Mouse (Mus musculus) layer of hippocampus, adult 2 months (tissue): Measurements from ENCODE around the gene Rims4. TPM values are rescaled to one million over a fixed set of nuclear protein-coding genes. Genes with fewer than 3 reads are reported as not detected.
A peak's percentile ranks its signal among the peaks of the same experiment; 100 is the strongest.

Experiments
- DNase-seq, 2 experiments: peaks; one replicate each; pipeline ENCODE4 v3.0.0; 2022; ENCODE audit warnings: low spot score in 2 of 2
- H3K27ac ChIP-seq: fragments of 200-600 bp; 2 replicates; pipeline ENCODE4 v1.8.1; 2022
- H3K4me3 ChIP-seq: fragments of 200-600 bp; 2 replicates; pipeline ENCODE4 v1.8.1; 2022; ENCODE audit warnings: mild to moderate bottlenecking
- CTCF ChIP-seq: fragments of 200-600 bp; conservative IDR thresholded peaks from 2 replicates; pipeline ENCODE4 v1.8.1; 2022; ENCODE audit warnings: antibody characterized with exemption, mild to moderate bottlenecking, moderate library complexity
- total RNA-seq, 2 experiments: library from RNA; stranded (reverse); gene quantifications; 2 replicates each; pipeline ENCODE4 v1.2.3; 2021

The Rims4 gene
- total RNA-seq, 2 experiments from 2014 or later, result 37.0 to 39.9 TPM

- no peak overlapping the region for H3K27ac ChIP-seq
- no peak for TF ChIP-seq CTCF
- H3K4me3 ChIP-seq, result no peak overlapping the region
- DNase-seq, result peak; percentile 26
These were observed 43.0 kb downstream of the Rims4 start for GRCm38 (mm10) chr2:163875484-163875883.

DNA sequence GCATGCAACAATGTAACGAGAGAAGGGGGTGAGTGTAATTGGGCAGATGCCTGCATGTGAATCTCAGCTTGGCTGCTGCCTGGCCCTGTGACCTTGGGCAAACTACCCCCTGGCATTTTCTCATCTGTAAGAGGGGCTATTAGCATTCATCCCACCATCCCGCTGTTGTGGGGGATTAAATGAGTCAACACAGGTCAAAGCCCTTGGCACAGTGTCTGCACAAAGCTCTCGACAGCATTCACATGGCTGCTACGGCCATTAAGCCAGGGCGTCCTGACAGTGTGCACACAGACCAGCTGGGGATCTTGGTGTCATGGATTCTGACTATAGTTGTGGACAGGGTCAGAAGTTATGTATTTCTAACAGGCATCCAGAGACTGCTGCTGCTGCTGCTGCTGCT lies 43.6 kb downstream of the Rims4 start:
- Histone ChIP-seq H3K4me3 (no peak overlapping the region), H3K27ac (no peak overlapping the region)
- DNase-seq, result no peak
- no peak for TF ChIP-seq CTCF

DNA sequence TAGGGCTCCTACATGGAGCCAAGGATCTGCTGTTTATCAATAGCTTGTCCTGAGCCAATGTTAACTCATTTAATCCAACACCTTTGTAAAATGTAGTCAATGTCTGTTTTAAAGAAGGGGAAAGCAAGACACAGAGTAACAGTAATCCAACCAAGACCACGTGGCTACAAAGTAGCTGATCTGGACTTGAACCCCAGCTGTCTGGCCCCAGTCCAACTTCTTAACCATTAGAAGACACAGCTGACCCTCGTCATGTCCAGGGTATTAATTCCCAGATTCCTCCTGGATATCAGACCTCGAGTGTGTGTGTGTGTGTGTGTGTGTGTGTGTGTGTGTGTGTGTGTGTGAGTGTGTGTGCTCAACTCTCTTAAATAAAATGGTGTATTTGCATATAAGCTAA lies 46.6 kb downstream of the Rims4 start:
- DNase-seq, result no peak
- no peak overlapping the region for H3K27ac ChIP-seq
- TF ChIP-seq CTCF, result no peak
- no peak overlapping the region for H3K4me3 ChIP-seq

DNA sequence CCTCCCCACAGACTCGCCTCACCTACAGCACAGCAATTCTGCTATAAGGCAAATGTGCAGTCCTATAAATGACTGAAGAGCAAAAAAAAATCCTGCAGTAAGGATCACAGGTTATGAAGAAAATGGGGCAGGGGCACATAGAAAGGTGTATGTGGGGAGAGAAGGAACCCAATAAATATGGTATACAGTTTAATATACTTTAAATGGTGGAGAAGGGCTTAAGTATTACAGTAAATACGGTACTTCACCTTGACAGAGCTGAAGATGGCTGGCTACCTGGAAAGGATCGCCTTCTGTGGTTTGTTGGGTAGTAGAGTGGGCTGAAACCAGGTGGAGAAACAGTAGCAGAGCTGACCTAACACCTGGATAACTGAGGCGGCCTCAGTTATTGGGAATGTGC lies 47.2 kb downstream of the Rims4 start:
- no peak for DNase-seq
- Histone ChIP-seq H3K27ac (no peak overlapping the region), H3K4me3 (no peak overlapping the region)
- TF ChIP-seq CTCF, result no peak

GRCm38 (mm10) chr2:163869783-163870182 lies 48.7 kb downstream of the Rims4 start:
- DNase-seq, result peak; percentile 34 to 46
- no peak overlapping the region for H3K4me3 ChIP-seq
- no peak for TF ChIP-seq CTCF
- H3K27ac ChIP-seq, result no peak overlapping the region

GRCm38 (mm10) chr2:163866061-163866460 lies 52.4 kb downstream of the Rims4 start:
- Histone ChIP-seq H3K4me3 (no peak overlapping the region), H3K27ac (no peak overlapping the region)
- TF ChIP-seq CTCF, result no peak
- no peak for DNase-seq

DNA sequence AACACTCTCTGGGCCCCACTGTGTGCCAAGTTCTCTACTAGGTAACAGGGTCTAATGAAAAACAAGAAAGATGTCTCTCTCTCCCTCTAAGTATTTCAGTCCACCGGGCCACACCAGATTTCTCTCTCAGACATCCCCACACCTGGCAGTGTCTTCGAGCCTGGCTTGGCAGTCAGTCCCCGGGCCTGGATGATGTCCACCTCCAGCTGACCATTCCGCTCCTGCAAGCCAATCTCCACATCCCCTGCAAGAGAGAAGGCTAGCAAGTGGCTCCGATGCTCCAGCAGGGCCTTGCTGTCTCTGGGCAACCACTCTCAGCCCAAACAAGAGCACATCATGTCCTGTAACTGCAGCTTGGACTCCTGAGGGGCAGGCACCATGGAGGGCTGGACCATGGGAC lies 53.2 kb downstream of the Rims4 start:
- no peak overlapping the region for H3K27ac ChIP-seq
- no peak overlapping the region for H3K4me3 ChIP-seq
- no peak for TF ChIP-seq CTCF
- no peak for DNase-seq

DNA sequence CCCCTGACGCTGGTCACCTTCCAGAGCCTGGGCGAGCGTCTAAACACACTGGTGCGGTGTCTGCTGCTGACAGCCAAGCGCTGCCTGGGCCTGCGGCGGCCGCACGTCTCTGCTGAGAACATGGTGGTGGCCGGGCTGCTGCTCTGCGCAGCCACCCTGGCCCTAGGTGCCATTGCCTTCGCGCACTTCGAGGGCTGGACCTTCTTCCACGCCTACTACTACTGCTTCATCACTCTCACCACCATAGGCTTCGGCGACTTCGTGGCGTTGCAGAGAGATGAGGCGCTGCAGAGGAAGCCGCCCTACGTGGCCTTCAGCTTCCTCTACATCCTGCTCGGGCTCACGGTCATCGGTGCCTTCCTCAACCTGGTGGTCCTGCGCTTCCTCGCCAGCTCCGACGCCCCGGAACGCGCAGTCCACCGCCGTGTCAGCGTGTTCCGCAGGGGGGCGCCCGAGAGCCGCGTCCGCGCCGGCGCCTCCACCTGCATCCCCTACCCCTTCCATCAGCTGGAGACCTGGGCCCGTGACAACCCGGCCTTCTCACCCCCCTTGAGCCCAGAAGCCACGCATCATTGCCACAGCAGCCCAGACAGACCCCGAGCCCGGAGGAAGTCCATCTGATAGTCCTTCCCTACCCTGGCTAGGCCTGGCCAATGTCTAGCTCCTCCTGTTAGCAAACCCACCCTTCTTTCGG lies 60.1 kb downstream of the Rims4 start:
- H3K27ac ChIP-seq, result no peak overlapping the region
- H3K4me3 ChIP-seq, result peak overlapping the region; percentile 19; the same call in 1 of the 2 replicates
- peak; percentile 95 for TF ChIP-seq CTCF
- peak; percentile 28 to 69 for DNase-seq

- DNase-seq, result no peak
These were observed 61.2 kb downstream of the Rims4 start for GRCm38 (mm10) chr2:163857233-163857632.

DNA sequence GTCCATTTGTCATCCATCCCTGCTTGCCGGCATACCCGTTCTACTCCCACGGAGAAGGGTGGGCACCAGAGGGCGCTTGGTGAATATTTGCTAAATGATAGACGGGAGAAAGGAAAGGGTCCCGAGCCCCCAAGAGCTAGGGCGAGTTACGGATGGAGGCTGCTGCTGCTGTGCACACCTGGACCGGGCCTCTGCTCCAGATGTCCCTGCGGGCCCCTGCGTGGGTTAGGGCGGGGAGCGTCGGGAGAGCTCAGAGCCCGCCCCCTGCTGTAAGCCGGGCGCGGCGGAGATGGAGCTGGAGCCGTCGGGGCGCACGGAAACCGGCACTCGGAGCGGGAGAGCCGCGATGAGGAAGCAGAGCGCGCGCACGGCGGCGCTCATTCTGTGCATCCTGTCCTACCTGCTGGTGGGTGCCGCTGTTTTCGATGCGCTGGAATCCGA lies 65.0 kb downstream of the Rims4 start, which contains the start of gene Kcnk15:
Gene Kcnk15 (plus strand): TSS at position 191 of the 441 bp plus-strand sequence.
- DNase-seq, result no peak
- peak; percentile 66 for TF ChIP-seq CTCF
- Histone ChIP-seq H3K4me3 (no peak within 1 kb of the TSS; the same call in 1 of the 2 replicates), H3K27ac (no peak within 1 kb of the TSS)

More at GRCm38 (mm10) chr2:163857233-163857632, 61.2 kb downstream of the Rims4 start:
- no peak overlapping the region for H3K4me3 ChIP-seq
- TF ChIP-seq CTCF, result no peak
- no peak overlapping the region for H3K27ac ChIP-seq

DNA sequence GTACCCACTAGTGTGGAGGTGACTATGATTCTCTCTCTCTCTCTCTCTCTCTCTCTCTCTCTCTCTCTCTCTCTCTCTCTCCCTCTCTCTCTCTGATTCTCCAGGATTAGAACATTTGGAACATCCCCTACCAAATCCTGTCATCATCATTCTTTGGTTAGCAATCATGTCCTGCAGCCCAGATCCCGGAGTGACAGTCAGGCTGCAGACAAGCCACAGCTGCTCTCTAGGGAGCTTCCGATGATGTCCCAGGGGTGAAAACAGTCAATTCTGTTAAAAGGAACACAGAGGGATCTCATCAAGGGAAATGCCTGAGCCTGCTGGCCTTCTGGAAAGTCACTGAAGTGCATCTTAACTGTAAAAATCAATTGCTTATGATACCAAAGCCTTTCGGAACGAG lies 76.4 kb downstream of the Rims4 start:
- Histone ChIP-seq H3K27ac (no peak overlapping the region), H3K4me3 (no peak overlapping the region)
- TF ChIP-seq CTCF, result no peak
- DNase-seq, result no peak

- peak; percentile 33 to 43 for DNase-seq
- TF ChIP-seq CTCF, result no peak
- Histone ChIP-seq H3K27ac (no peak overlapping the region), H3K4me3 (no peak overlapping the region)
These were observed 79.0 kb downstream of the Rims4 start for GRCm38 (mm10) chr2:163839519-163839918.

GRCm38 (mm10) chr2:163838043-163838442 lies 80.4 kb downstream of the Rims4 start:
- H3K27ac ChIP-seq, result no peak overlapping the region
- peak; percentile 98 for TF ChIP-seq CTCF
- DNase-seq, result peak; percentile 82 to 88
- no peak overlapping the region; the same call in 1 of the 2 replicates for H3K4me3 ChIP-seq

DNA sequence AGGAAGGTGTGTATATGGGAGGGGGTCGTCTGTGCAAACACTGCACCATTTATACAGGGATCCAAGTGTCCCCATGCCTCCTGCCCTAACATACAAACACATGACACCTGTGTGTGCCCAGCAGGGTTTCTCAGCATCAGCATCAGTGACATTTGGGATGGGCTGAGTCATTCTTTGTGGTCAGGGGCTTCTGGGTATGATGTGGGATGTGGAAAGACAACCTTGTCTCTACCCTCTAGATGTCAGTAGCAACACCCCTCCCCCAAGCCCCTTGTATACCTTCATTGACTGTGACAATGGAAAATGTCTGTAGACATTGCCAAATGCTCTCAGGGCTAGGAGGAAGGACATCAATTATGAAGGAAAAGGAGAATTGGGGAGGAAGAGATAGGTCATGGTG lies 87.3 kb downstream of the Rims4 start:
- no peak for DNase-seq
- Histone ChIP-seq H3K27ac (no peak overlapping the region), H3K4me3 (no peak overlapping the region)
- TF ChIP-seq CTCF, result no peak
